Mouse (Mus musculus) C2C12 (cell line): ENCODE measurements around the gene 4930519P11Rik. TPM values are rescaled to one million over a fixed set of nuclear protein-coding genes. Genes with fewer than 3 reads are reported as not detected.

ENCODE experiments used
- H3K27me3 ChIP-seq: one replicate; pipeline ENCODE4 v1.6.1; 2011; ENCODE audit not compliant: control insufficient read depth, insufficient read depth, insufficient read length
- H3K36me3 ChIP-seq: one replicate; pipeline ENCODE4 v1.6.1; 2011; ENCODE audit not compliant: control insufficient read depth, insufficient read depth
- H3K4me3 ChIP-seq: one replicate; pipeline ENCODE4 v1.5.1; 2011; ENCODE audit warnings: mild to moderate bottlenecking, control low read depth; ENCODE audit not compliant: poor library complexity, insufficient read depth, severe bottlenecking
- H3K79me2 ChIP-seq: one replicate; pipeline ENCODE4 v1.6.1; 2011; ENCODE audit not compliant: control insufficient read depth, insufficient read depth
- H3K79me3 ChIP-seq: one replicate; pipeline ENCODE4 v1.6.1; 2011; ENCODE audit warnings: low read depth, control low read depth
- H3ac ChIP-seq: one replicate; pipeline ENCODE3; 2011; ENCODE audit warnings: low read depth; ENCODE audit not compliant: control insufficient read depth, insufficient read length
- CEBPB ChIP-seq: IDR thresholded peaks from one replicate; pipeline ENCODE4 v1.6.1; 2011; ENCODE audit warnings: low read depth, mild to moderate bottlenecking, control low read depth, moderate library complexity
- CTCF ChIP-seq: IDR thresholded peaks from one replicate; pipeline ENCODE4 v1.5.1; 2011; ENCODE audit not compliant: control insufficient read depth, insufficient read depth, insufficient read length
- FOSL1 ChIP-seq: IDR thresholded peaks from one replicate; pipeline ENCODE4 v1.8.0; 2011; ENCODE audit warnings: mild to moderate bottlenecking, low read length; ENCODE audit not compliant: poor library complexity, insufficient read depth, severe bottlenecking
- MAX ChIP-seq: IDR thresholded peaks from one replicate; pipeline ENCODE4 v1.6.1; 2011; ENCODE audit warnings: mild to moderate bottlenecking, control low read depth
- MYOD1 ChIP-seq: IDR thresholded peaks from one replicate; pipeline ENCODE4 v1.6.1; 2011; ENCODE audit warnings: low read depth; ENCODE audit not compliant: control insufficient read depth, insufficient read length
- MYOG ChIP-seq: IDR thresholded peaks from one replicate; pipeline ENCODE4 v1.6.1; 2011; ENCODE audit not compliant: control insufficient read depth, insufficient read length; ENCODE audit errors: extremely low read depth
- USF1 ChIP-seq: IDR thresholded peaks from one replicate; pipeline ENCODE4 v1.6.1; 2011; ENCODE audit warnings: low read depth, mild to moderate bottlenecking, control low read depth, moderate library complexity
- polyA plus RNA-seq: library from polyadenylated mRNA; unstranded; fragments of >200 nt; fragmentation: generic; extraction: Trizol; gene quantifications from one replicate; pipeline ENCODE4 v1.2.1, GENCODE M21; 2012; ENCODE audit warnings: missing spikeins

The 4930519P11Rik gene
- polyA plus RNA-seq, 1 experiment: 0.08 TPM

GRCm38 (mm10) chr2:154642712-154643385, 29.6 kb upstream of the 4930519P11Rik start:
- TF ChIP-seq CTCF (no peak), MAX (no peak), USF1 (no peak), CEBPB (no peak), FOSL1 (no peak), MYOD1 (no peak), MYOG (no peak)
- Histone ChIP-seq H3K36me3 (peaks cover 6% of the 10 kb centered on the region), H3K79me3 (no peaks in the 10 kb centered on the region), H3K4me3 (no peak overlapping the region), H3K79me2 (no peaks in the 10 kb centered on the region), H3ac (no peak overlapping the region), H3K27me3 (no peaks in the 10 kb centered on the region)

- no peak overlapping the region for H3K4me3 ChIP-seq
- H3K27me3 ChIP-seq: no peaks in the 10 kb centered on the region
- no peak overlapping the region for H3ac ChIP-seq
- no peaks in the 10 kb centered on the region for H3K79me2 ChIP-seq
- H3K36me3 ChIP-seq: peaks cover 6% of the 10 kb centered on the region
- TF ChIP-seq USF1 (no peak), MYOG (no peak), MYOD1 (no peak), CTCF (no peak), FOSL1 (no peak), CEBPB (no peak), MAX (no peak)
- no peaks in the 10 kb centered on the region for H3K79me3 ChIP-seq
Observed at GRCm38 (mm10) chr2:154642005-154642459, 28.8 kb upstream of the 4930519P11Rik start.

- TF ChIP-seq MYOG (no peak), FOSL1 (no peak), CEBPB (no peak), MYOD1 (no peak), USF1 (no peak), CTCF (no peak), MAX (no peak)
- Histone ChIP-seq H3K27me3 (no peaks in the 10 kb centered on the region), H3ac (no peak overlapping the region), H3K36me3 (peaks cover 6% of the 10 kb centered on the region), H3K79me2 (no peaks in the 10 kb centered on the region), H3K4me3 (no peak overlapping the region), H3K79me3 (no peaks in the 10 kb centered on the region)
Observed at GRCm38 (mm10) chr2:154641176-154641575, 27.9 kb upstream of the 4930519P11Rik start.

- Histone ChIP-seq H3K4me3 (no peak overlapping the region), H3K36me3 (peaks cover 6% of the 10 kb centered on the region)
Observed at GRCm38 (mm10) chr2:154639115-154639514, 25.9 kb upstream of the 4930519P11Rik start.

GRCm38 (mm10) chr2:154638521-154638920, 25.3 kb upstream of the 4930519P11Rik start:
- TF ChIP-seq FOSL1 (no peak), USF1 (no peak), CTCF (no peak), CEBPB (no peak)
- H3K4me3 ChIP-seq: no peak overlapping the region
- no peaks in the 10 kb centered on the region for H3K79me3 ChIP-seq
- H3ac ChIP-seq: no peak overlapping the region
- no peaks in the 10 kb centered on the region for H3K27me3 ChIP-seq
- no peaks in the 10 kb centered on the region for H3K79me2 ChIP-seq
- peaks cover 6% of the 10 kb centered on the region for H3K36me3 ChIP-seq

More at GRCm38 (mm10) chr2:154639115-154639514, 25.9 kb upstream of the 4930519P11Rik start:
- Histone ChIP-seq H3K27me3 (no peaks in the 10 kb centered on the region), H3ac (no peak overlapping the region), H3K79me2 (no peaks in the 10 kb centered on the region), H3K79me3 (no peaks in the 10 kb centered on the region)
- TF ChIP-seq CEBPB (no peak), MAX (no peak)

GRCm38 (mm10) chr2:154635826-154636225, 22.6 kb upstream of the 4930519P11Rik start:
- H3K79me2 ChIP-seq: no peaks in the 10 kb centered on the region
- peaks cover 6% of the 10 kb centered on the region for H3K36me3 ChIP-seq
- H3ac ChIP-seq: no peak overlapping the region
- no peaks in the 10 kb centered on the region for H3K27me3 ChIP-seq
- TF ChIP-seq USF1 (no peak), MYOG (no peak), FOSL1 (no peak)
- no peak overlapping the region for H3K4me3 ChIP-seq
- no peaks in the 10 kb centered on the region for H3K79me3 ChIP-seq
